Mouse (Mus musculus) cerebellum, adult 8-10 months (tissue): ENCODE measurements at regions not wholly inside any gene's neighbourhood (a gene's known extent, or its start where the extent isn't known, plus 50 kb on each side); places are given as distances from the start of the nearest gene placed in this dataset.

Experiments used
- DNase-seq: peaks from one replicate; pipeline ENCODE4 v3.0.0; 2022

DNA sequence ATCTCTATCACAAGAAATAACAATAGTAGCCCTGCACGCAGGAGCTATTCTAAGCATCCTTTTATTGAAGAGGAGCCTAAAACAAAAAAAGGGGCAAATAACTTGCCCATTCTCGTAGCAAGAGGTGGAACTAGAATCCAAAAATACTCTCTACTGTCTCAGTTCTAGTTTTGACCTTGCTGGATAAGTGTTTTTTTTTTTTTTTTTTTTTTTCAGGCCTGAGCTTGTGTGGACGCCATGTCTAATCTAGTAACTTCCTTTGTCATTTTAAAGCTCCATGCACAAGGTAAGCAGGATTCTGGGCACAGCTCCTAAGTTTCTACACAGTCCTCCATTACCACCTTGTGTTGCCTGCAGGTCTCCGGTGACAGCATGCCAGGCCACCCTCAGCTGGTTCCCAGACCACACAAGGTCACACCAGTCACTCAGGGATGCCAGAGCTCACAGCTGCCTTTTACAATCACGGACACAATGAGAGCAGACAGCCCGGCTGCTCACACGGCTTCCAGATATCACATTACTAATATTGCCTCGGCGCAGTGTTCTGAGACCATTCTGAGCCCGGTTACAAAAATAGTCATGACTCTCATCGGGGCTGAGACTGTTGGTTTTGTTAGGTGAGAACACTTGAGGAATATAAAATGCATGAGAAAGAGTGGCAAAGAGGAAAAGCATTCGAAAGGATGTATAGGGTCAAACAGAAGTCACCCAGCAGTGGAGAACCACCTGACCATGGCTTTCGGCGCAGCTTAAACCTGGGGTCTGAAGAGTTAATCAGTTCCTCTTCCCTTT is 124.7 kb upstream of the Tank start:
- DNase-seq: peak; percentile 11

DNA sequence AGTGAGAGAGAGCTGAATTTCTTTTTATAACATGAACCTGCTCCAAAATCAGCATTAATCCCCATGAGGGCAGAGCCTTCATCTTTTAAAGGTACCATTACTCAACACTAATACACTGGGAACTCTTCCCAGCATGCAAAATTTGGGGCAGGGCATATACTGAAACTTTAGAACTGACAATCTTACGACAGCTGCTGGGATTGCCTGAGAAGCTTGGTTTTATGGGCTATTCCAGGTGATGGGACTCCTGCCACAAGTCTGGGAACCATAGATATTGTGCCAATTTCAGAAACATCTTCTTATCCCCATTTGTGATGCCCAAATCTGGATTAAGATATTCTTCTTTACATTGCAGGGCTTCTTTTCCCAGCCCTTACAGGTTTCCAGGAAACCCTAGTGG is 125.8 kb upstream of the Tank start:
- no peak for DNase-seq

DNA sequence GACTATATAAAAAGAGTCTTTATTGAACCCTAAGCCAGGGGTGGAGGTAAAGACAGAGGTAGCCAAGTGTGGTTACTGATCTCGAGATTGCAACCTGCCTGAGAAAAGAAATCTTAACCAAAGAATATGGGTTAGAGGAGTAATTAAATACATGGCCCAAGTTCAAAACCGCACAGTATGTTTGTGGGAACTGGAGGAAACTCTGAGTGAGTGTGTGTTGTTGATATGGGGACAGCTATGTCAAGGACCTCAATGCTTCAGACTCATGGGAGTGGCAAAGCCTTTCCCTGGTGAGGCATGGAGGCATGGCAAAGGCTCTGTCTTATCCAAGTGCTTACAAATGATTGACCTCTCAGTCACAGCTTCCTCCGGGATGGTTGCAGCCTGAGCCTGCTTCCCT is 127.7 kb upstream of the Tank start:
- DNase-seq: no peak

DNA sequence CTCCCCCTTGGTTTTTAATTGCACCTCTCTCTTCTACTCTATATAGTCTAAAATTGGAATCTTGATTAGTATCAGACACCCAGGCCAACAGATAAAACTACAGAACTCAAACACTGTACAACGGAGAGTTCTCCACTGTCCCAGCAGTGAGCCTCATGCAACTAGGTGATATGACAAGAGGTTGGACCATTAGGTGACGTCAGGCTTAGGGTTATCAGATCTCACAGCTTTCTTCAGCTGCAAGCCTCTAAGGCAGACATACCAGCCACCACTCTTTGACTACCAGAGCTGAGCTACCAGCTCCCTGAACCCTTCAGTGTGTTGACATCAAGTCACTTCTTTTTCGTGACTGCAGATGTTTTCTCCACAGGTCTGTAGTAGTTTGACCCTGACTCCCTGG is 141.8 kb upstream of the Tank start:
- DNase-seq: no peak

DNA sequence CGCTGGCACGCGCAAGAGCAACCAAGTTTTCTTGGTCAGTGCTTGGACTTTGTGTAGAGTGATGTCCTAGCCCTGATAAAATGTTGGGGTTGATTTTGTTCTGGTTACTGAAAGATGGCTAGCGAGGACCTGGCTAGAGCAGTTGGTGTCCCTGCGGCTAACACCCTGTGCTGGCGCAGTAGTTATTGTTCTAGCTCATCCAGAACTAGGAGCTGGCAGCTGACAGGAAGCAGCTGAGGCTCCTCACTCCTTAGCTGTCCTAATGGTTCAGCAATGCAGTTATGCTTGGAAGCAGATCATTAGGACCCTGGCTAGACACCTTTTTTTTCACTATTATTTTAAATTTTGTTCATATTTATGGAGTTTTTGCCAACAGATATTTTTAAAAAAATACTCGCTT is 170.5 kb upstream of the Tank start:
- no peak for DNase-seq

DNA sequence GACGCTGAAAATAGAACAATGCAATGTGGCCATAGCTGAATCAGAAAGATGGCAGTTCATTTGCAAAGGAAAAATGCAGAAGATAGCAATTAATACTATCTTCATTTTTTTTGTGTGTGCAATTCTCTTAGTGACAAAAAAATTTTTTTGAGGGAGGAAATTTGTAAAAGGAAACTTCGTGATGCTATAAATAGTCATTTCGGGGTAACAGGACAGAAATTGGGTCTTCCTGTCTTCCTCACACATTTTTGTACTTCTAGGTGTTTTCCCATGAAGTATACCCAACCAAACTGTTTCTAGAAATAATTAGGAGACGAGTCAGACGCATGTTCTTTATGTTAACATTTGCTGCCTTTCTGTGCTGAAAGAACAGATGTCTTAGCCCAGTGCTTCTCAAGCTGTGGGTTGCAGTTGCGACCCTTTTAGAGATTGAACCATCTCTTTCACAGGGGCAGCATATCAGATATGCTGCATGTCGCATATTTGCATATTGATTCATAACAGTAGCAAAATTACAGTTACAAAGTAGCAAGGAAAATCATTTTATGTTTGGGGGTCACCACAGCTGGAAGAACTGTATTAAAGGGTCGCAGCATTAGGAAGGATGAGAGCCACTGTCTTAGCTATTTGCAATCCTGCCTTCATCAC is 172.2 kb upstream of the Tank start:
- DNase-seq: no peak

DNA sequence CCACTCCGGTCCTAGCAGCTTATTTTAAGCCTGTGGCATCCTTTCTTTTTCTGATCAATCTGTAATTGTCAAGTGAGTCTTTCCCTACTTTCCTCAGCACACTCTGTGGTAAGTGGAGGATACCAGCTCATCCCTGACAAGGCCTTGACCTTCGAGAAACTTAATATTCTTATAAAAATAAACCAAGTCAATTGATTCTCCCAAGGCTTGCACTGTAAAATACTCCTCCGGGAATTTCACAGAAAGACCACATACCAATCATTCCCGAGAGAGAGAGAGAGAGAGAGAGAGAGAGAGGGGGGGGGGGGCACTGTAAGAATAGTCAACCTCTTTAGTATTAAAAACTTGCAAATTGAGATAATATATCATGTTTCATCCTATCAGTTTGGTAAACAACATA is 173.1 kb upstream of the Tank start:
- DNase-seq: no peak

DNA sequence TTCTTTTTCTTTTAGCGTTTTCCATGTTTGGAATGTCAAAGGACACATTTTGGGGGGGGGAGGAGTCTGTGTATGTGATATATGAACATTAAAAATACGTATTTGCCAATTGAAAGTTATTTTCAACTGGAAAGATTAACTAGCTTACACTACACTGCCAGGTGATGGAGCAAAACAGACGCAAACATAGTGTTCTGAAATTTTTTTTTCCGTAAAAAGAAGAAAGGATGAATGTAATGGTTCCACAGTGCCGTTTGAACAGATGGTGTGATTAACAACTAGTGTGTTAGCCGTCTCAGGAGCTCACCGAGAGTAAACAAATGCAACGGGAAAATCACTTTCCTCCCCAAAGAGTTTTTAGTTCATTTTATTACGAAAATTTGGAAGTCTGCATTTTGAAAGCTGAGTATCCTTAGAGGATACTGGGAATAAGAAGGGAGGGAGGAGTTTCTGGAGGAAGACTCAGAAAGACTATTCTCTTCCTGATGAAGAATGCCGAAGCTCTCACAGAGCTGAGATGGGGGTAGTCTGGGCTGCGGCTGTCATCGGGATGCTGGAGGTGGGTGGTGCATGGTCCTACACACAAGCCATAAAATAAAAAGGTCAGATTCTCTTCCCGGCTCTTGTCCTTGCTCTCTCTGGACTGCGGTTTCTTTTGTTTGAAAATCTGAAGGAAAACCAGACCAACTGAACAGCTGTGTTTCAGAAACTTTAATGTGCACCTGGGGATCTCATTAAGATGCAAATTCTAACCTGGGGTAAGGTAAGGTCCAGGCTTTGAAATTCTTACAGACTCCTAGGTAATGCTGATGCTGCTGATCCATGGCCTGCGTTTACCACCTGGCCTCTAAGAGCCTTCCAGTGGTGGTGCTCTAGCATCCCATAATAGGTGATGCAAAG is 175.5 kb upstream of the Tank start:
- DNase-seq: no peak

DNA sequence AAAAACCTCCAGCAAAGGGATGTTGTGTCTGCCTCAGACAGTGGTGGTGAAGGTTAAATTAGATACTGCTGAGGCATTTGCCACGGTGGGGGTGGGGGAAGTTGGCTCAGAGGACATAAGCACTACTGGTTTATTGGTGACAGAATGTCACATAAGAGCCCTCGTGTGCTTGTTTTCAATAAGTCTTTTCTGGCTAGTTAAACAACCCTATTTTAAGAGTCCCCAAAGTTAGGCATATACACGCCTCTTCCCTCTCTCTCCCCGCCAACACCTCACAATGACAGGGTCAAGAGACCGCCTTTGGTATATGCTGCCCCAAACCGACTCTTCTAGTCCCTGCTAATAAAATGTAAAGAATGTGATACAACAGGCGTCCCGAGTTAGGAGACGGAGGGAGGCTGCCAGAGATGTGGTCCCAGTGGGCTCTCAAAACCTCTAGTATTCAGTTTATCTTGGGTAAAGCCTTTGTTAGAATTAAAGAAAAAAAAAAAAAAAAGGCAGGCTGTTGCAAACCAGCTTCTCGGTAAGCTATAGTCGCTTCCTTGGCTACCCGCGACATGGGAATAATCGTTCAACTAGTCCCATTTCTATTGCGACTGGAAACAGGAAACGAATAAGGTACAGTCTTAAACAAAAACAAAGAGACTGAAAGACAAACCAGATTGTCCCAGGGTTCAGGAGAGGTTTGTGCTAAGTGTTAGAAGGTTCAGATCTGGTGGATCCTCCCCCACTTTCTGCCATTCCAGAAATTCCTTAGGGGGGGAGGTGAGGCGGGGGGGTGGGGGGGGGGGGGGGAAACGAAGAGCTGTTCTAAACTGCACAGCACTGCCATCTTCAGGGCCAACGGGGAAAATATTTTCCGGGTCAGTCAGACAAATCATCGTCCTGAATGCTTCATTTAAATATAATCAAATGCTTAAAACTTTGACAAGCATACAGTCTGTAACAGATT is 176.5 kb upstream of the Tank start:
- DNase-seq: peak; percentile 41

DNA sequence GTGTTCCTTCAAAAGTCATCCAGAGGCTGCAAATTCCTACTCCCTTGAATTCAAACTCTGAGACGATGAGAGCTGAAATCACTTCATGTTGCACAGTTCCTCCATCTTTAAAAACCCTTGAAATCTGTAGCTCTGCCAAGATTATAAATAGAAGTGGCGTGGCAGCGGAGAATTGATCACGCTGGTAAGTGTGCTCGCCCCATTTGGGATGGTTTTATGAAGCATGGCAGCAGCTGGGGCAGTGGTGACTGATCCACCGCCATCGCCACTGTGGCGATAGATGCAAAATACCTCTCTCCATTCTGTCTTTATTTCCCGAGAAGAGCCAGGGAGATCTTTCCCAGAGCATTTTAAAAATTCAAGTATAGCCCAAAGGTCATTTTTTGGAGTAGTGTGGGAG is 179.8 kb upstream of the Tank start:
- no peak for DNase-seq

DNA sequence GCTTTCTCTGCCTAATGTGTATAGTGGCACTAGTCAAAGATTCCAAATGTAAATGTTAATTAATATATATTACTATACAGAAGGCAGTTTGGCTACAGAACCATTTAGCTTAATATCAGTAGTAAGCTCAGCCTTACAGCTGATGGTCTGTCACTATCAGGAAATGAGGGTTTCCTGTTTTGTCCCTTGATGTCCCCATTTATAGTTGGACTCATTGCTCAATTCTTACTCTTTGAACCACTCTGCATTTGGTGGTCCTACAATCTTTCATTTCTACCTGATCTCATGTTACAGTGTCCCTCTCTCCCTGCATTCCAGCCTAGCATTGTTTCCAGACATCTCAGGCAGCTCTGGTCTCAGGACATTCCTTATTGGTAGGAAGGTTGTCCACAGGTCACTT is 188.8 kb upstream of the Tank start:
- no peak for DNase-seq

DNA sequence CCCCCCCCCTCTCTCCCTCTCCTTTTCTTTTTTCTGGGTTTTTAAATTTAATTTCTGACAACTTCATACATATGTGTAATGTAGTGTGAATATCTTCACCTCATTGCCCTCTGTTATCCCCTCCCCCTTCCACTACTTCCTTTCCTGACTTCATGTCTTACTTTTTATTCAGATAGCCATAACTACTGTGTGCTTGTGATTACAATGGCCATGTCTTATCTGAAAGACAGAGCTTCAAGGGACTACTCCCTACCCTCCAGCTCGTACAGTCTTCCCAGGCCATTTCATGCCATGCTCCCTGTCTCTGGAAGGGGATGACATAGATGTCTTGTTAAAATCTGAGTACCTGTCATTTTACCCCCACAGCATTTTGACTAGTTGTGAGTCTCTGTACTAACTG is 189.2 kb upstream of the Tank start:
- DNase-seq: no peak

DNA sequence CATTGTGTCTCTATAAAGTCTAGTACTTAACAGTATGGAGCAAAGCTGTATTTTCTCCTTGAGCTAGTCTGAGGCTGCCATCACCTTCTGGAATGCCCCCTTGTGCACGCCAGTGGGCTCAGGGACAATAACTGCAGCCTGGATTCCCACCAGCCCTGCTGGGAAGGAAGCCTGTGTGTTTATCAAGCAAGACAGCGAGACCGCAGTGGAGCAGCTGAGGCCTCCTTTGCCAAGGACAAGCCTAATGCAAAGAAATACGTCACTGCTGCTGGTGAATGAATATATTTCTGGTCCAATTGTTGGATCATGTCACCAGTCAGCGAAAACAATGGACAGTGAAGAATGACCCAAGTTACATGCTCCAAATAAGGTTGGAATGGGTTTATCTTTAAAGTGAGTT is 190.8 kb upstream of the Tank start:
- no peak for DNase-seq

DNA sequence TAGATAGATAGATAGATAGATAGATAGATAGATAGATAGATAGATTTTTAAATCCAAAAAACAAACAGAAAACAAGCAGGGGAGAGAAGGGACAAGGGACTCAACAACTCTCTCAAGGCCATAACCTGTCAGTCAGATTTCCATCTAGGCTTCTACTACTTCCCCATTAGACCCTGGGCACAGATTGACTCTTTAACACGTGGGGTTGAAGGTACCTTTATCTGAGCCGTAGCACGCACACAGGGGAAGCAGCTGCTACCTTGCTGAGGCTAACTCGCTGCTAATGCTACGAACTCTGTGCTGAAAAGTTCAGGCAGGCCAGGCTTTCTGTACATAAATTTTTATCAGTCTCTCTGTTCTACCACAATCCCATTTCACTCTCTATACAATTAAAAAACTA is 191.4 kb upstream of the Tank start:
- no peak for DNase-seq

DNA sequence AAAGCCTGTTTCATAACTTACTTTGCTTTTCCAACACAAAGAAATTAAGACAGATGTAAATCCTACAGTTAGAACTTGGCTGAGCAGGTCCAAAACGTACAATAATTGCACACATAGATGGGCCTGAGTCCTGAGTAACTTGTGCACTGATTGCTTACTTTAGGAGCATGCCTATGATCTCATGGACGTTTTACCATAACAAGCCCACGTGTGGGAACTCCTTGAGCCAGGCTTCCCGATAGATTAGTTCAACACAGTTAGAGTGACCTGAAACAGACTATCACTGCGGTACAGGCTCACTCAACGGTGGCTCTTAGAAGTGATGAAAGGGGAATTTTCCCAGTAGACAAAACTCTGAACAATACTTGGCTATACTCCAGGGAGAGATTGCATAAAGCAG is 193.9 kb upstream of the Tank start:
- no peak for DNase-seq

DNA sequence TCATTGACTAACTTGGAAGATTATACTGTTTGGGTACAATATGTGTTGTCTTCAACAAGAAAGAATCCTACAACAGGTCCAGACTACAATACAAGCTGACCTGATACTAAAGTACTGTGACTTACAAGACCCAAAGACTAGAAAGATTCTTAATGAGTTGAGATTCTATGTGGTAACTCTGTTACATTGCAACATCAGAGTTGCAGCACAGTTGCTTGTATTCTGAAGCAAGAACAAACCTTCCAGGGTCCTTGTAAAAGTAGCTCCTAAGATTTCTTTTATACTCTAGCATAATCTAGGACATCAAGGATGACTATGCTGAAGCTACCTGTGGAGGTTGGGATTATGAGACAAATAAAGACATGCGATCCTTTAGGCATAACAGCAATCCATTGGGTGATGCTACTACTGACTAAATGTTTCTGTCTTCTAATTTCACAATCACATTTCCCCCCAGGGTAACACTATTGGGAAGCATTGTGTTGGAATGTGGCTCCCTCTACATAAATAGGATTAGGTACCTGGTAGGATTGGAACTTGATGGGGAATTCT is 194.6 kb upstream of the Tank start:
- no peak for DNase-seq

DNA sequence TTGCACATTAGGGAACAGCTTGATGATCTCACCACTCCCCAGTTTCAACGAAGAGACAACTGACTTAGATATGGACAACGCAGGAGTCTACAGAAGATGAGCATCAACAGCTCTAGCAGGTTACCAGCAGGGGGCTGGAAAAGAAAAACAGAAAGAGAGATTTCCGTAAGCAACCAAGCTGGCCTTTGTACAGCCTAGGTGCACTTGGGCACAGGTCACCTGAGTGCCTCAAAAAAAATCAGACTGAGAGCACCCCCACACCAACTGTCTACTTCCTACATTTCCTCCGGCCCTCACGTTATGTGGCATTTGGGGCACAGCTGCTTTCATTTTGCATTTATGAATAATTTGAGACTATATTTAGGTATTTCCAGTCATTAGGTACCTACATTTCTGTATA is 199.3 kb upstream of the Tank start:
- DNase-seq: no peak

DNA sequence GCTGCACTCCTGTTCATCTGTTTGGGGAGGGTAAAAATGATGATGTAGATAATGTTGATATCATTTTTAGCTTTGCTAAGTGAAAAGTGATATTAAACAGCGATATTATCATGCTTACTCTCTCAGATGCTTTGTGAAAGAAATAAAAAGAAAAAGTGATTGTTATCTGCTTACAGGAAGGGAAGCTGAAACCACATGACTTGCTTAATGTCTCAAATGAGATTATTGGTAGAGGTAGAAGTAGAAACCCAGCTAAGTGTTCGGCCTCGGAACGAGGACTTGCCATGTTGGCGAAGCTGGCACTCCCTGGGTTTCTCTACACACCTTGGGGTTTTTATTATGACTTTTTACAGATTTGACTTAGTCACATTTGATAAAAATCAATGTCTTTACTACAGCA is 200.1 kb upstream of the Tank start:
- no peak for DNase-seq

DNA sequence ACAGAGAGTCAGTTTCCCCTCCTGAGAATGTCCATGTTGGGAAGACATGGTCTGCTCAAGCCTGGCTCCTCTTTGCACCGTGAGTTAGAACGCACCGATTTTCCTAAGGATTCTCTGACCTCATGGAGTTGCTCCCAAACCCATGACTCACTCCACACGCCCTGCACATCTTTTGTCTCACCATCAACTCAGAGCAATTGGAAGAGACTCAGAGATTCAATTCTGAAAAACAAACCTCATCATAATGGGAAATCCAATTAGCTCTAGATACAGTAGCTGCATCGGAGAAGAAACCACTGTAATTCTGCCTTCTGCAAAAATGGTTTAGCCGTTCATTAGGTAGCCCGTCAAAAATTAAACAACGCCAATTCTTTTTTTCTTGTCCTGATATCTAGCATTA is 200.6 kb upstream of the Tank start:
- DNase-seq: no peak

DNA sequence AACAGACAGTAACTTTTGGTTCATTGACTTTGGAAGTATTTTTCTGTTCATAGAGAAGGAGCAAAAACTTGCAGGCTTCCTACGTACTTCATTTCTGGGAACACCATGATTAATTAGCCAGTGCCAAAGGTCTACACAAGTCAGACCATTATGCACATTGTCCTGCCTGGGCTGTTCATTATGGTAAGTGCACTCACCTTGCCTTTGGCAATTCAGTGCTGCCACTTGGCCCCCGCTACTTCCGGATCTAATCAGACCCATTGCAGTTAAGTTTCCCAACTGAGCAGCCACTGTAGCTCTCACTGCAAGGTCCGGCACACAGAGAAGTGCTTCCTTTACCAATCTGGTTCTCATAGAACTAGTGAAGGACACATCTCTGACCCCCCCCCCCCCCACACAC is 215.8 kb upstream of the Tank start:
- DNase-seq: no peak

DNA sequence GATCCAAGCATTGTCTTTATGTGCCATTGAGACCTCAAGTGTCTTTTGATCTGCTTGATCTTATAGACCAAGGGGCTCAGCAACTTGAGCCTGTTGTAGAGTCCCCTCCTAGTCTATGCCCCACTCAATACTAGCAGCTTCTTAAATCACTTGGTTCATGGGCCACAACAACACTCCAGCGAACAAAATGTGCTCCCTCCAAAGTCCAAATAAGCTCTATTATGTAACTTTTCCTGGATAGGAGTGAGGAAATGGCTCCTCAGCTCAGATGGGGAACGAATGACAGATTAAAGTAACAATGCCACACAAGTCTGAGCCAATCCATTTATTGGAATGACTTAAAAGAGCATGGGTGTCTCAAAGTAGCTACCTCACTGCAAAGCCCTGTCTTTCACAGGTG is 217.0 kb upstream of the Tank start:
- DNase-seq: no peak

DNA sequence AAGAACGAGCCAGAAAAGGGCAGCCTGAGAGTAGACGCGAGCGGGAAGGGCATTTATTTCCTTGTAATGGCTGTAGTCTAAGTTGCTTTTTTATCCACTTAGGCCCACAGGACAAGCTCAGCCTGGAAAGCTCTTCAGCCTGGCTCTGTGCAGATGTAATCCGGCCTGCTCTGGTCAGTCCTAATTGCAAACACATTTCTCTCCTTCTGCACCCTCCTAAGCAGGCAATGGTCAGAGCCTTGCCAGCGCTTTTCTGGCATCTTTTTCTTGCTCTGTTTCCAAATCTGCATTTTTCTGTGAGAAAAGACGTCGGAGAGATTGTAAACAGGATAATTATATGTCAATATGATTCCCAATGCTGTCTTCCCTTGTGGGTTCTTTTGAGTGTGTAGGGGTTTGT is 224.3 kb upstream of the Tank start:
- no peak for DNase-seq
